Mouse (Mus musculus) layer of hippocampus, adult 9-11 months (tissue): ENCODE results near the gene Vars.
"Not testable (repeated sequence)": the region's sequence is repeated elsewhere in the genome, so short reads cannot be mapped to it uniquely, and the experiment has no call there.

Experiments used
- DNase-seq: peaks from one replicate; pipeline ENCODE4 v3.0.0; 2022

The Vars gene

DNA sequence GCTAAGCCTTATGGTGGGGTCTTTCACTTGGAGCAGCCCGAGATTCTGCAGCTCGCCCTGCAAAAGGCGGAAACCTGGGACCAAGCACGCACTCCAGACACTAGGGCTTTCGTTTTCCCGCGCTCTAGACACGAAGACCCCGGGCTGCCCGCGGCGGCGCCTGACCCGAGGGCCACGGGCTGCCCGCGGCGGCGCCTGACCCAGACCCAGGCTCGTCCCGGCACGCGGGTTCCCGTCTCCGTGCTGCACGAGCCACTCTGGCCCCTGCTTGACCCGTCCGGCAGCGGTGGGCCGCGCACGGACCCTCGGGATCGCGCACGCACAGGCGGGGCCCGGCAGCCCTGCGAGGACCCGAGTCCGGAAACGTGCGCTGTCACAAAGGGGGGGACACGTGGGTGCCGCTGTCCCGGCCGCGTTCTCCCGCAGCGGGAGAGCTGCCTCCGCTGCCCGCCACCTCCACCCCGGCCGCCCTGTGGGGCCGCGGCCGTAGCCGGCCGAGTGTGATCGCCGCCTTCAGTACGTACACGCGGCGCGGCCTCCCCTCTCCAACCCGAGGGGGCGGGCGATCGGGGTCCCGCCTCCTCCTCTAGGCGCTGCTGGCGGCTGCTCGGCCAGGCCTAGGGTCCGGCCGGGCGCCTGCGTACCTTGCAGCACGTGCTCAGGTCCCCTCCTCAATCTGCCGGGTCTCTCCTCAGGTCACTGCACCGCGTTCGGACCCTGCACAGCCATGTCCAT, at the start of gene Vars:
TSS of gene Vars (plus strand) at position 271 of the 735 bp plus-strand sequence.
- DNase-seq = peak; percentile 70

DNA sequence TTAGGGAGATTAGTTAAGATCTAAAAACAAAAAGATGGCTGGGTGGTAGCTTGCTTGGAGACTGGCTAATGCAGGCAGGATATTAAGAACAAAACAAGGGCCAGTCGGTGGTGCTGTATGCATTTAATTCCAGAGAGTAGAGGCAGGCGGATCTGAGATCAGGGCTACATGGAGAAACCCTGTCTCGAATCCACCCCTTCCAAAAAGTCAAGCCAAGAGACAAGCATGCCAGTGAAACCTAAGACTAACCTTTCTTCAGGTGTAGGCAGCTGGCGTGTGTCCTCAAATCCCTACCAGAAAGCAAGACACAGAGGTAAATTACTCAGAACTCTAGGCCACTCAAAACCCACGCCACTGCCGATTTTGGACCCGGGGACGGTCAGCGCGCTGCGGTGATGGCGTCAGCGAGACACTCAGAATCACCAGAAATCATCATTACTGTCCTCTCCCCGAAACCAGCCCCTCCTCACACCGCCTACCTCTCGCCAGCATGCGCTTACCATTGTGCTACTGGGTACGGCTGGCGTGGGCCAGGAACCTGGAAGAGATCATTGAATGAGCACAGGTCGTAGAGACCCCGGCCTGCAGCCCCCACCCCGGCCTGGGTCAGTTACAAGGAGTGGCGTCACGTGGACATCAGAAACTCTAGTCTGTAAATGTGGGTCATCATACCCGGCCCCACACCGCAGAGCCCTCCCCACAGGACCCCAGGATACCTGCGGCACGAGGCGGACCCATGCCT, 49.0 kb upstream of the Vars start:
- DNase-seq = peak; percentile 65

DNA sequence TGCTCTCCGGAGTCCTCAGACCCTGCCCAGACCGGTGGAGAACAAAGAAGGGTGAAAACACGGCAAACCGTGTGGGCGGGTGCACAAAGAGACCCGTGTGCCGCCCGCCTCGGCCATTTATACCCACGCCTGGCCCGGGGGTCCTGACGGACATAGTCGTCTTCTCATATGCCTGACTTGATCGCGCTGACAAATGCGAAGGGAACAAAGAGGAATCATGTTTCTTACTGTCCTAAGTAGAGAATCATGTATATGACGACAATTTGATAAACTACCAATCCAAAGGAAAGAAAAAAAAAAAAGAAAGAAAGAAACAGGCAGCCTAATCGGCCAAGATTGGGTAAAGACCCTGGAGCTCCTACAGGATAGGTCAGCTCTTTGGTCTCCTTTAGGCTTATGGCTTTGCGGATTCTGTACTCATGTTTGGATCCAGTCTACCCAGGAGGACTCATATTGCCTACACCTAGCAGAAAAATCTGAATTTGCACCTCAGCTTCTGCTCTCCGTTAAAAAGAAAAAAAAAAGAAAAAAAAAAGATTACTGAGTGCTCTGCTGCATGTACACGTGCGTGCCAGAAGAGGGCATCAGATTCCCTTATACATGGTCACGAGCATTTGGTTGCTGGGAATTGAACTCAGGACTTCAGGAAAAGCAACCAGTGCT, 48.3 kb upstream of the Vars start:
- DNase-seq = peak; percentile 36

GRCm38 (mm10) chr17:34953258-34953657, 47.5 kb upstream of the Vars start:
- DNase-seq = no peak

GRCm38 (mm10) chr17:34953904-34954303, 46.9 kb upstream of the Vars start:
- DNase-seq = no peak

- no peak for DNase-seq
Observed at GRCm38 (mm10) chr17:34954831-34955230, 46.0 kb upstream of the Vars start.

DNA sequence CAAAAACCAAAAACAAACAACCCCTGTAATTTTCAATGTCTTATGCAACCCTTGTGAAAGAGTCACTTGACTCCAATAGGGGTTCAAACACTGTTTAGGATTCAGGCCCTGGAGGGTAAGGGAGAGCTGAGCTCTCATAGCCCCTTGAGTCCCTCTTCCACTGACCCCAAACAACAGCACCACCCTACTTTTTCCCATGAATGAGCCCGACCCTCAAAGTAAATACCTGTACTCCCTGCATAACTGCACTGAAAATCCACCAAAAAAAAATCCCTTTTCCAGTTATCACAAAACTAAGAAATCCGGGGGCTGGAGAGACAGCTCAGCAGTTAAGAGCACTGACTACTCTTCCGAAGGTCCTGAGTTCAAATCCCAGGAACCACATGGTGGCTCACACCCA, 44.9 kb upstream of the Vars start:
- no peak for DNase-seq

DNA sequence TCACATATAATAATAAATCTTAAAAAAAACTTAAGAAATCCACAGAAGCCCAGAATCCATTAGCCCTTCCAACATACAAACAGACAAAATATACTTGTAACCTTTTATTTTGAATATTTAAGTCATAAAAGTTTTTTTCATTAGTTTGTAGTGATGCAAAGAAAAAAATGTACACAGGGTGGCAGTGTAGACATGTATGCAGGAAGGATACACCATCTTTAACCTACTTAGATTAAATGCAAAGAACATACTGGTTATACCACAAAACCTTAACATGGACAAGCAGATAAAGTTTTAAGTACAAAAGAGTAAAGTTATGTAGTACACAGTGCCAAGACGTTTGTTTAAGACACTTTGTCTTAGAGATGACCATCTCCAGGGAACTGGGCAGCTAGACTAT, 44.4 kb upstream of the Vars start:
- no peak for DNase-seq

DNA sequence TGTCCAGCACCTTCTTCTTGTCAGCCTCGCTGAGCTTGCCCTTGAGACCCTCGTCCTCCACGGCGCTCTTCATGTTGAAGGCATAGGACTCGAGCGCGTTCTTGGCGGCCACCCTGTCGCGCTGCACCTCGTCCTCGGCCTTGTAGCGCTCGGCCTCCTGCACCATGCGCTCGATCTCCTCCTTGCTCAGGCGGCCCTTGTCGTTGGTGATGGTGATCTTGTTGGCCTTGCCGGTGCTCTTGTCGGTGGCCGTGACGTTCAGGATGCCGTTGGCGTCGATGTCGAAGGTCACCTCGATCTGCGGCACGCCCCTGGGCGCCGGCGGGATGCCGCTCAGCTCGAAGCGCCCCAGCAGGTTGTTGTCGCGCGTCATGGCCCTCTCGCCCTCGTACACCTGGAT, 43.5 kb upstream of the Vars start:
- not testable (repeated sequence) for DNase-seq

- not testable (repeated sequence) for DNase-seq
Observed at GRCm38 (mm10) chr17:34957966-34958365, 42.8 kb upstream of the Vars start.

DNA sequence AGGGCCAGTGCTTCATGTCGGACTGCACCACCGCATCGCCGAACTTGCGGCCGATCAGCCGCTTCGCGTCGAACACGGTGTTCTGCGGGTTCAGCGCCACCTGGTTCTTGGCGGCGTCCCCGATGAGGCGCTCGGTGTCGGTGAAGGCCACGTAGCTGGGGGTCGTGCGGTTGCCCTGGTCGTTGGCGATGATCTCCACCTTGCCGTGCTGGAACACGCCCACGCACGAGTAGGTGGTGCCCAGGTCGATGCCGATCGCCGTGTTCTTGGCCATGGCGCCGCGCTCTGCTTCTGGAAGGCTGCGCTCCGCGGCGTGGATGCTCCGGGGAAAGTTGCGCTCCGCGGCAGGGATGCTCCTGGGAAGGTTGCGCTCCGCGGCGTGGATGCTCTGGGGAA, 42.1 kb upstream of the Vars start:
- not testable (repeated sequence) for DNase-seq

GRCm38 (mm10) chr17:34959130-34959778, 41.5 kb upstream of the Vars start, which contains the start of gene Hspa1b:
Hspa1b (minus strand) TSS chr17:34959238.
- DNase-seq = peak; percentile 85

DNA sequence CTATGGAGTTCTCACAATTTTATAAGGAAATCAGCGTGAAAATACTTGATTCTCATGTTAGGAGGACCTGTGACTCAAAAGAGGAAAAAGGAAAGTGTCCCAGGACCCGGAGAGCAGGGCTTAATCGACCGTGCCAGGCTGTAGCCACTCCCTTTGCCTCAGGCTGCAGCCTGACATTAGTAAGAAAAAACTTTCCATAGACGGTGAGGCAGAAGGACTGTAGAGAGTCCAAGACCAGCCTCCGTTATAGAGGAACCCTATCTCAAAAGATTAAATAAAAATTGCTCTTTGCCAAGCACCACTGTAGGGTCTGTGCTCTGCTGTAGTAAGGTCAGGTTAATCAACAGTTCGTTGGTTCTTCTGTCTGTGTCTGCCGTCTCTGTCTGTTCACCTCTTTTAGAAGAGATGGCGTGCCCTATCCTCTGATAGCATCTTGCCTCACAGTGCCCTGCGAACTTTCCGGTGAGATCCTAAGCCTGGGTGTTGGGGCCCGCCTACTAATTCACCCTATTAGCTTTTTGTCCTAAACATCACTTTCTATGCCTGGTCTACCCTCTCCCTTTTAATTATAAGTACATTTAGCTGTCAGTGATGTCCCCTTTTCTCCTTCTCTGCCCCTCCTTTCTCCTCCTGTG, 40.8 kb upstream of the Vars start:
- DNase-seq = no peak

DNA sequence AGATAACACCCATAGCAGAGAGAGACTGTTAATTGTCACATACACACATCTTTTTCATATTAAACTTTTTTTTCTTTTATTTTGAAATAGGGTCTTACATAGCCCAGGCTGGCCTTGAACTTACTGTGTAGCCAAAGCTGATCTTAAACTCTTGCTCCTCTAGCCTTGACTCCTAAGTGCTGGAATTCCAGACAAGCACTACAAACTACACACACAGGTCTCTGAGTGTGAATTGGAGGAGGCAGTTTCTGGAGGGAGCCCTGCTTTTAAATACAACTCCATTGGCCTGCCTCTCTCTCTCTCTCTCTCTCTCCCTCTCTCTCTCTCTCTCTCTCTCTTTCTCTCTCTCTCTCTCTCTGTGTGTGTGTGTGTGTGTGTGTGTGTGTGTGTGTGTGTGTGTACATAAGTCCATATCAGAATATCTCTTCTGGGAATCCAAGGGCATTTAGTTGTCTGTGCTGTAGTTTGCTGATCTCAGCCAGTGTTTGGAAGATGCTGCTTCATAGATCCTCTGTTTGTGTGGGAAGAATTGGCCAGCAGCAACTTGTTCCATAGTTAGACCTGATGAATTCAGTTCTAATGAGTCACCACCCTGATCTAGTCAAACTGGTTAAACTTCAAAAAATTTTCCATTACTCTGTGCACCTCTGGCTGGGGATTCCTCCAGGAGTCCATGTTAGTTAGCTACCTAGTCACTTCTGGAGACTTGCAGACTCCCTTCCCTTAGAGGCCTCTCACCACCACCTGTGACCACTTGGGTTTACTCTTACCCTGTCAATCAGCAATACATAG, 39.9 kb upstream of the Vars start:
- no peak for DNase-seq

GRCm38 (mm10) chr17:34962125-34962524, 38.7 kb upstream of the Vars start:
- DNase-seq = no peak

GRCm38 (mm10) chr17:34962841-34963240, 37.9 kb upstream of the Vars start:
- DNase-seq = no peak

GRCm38 (mm10) chr17:34964640-34965049, 36.1 kb upstream of the Vars start:
- DNase-seq = no peak

- no peak for DNase-seq
Observed at GRCm38 (mm10) chr17:34965627-34966026, 35.2 kb upstream of the Vars start.

GRCm38 (mm10) chr17:34969822-34970221, 31.0 kb upstream of the Vars start, which contains the start of gene Gm20481:
Gm20481 (plus strand) TSS chr17:34969912.
- not testable (repeated sequence) for DNase-seq

- DNase-seq = not testable (repeated sequence)
Observed at GRCm38 (mm10) chr17:34970850-34971249, 29.9 kb upstream of the Vars start.

DNA sequence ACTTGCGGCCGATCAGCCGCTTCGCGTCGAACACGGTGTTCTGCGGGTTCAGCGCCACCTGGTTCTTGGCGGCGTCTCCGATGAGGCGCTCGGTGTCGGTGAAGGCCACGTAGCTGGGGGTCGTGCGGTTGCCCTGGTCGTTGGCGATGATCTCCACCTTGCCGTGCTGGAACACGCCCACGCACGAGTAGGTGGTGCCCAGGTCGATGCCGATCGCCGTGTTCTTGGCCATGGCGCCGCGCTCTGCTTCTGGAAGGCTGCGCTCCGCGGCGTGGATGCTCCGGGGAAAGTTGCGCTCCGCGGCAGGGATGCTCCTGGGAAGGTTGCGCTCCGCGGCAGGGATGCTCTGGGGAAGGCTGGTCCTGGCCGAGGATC, 29.1 kb upstream of the Vars start:
- not testable (repeated sequence) for DNase-seq
